Mouse (Mus musculus) T-cell, adult 2 months (primary cell): ENCODE measurements at regions not wholly inside any gene's neighbourhood (a gene's known extent, or its start where the extent isn't known, plus 50 kb on each side); places are given as distances from the start of the nearest gene placed in this dataset.

Source experiments
- DNase-seq: peaks from one replicate; pipeline ENCODE4 v3.0.0; 2022; ENCODE audit warnings: low spot score

- DNase-seq = no peak
Observed at GRCm38 (mm10) chr6:31197631-31198338, 200.8 kb upstream of the Mkln1 start.

GRCm38 (mm10) chr6:31198340-31198739 lies 200.2 kb upstream of the Mkln1 start:
- DNase-seq = no peak

- no peak for DNase-seq
Observed at GRCm38 (mm10) chr6:31200705-31201104, 197.8 kb upstream of the Mkln1 start.

- peak; percentile 56 for DNase-seq
Observed at GRCm38 (mm10) chr6:31201375-31201972, 197.1 kb upstream of the Mkln1 start.

GRCm38 (mm10) chr6:31202594-31202993 lies 195.9 kb upstream of the Mkln1 start:
- no peak for DNase-seq

GRCm38 (mm10) chr6:31204434-31204833 lies 194.1 kb upstream of the Mkln1 start:
- DNase-seq = no peak

GRCm38 (mm10) chr6:31204839-31205238 lies 193.7 kb upstream of the Mkln1 start:
- no peak for DNase-seq

- DNase-seq = no peak
Observed at GRCm38 (mm10) chr6:31206106-31206505, 192.4 kb upstream of the Mkln1 start.

GRCm38 (mm10) chr6:31207231-31207630 lies 191.3 kb upstream of the Mkln1 start:
- peak; percentile 38 for DNase-seq

- DNase-seq = no peak
Observed at GRCm38 (mm10) chr6:31208224-31208623, 190.3 kb upstream of the Mkln1 start.

GRCm38 (mm10) chr6:31209411-31210139 lies 189.0 kb upstream of the Mkln1 start:
- DNase-seq = peak; percentile 40

- no peak for DNase-seq
Observed at GRCm38 (mm10) chr6:31210209-31210714, 188.3 kb upstream of the Mkln1 start.

- DNase-seq = no peak
Observed at GRCm38 (mm10) chr6:31211091-31211490, 187.4 kb upstream of the Mkln1 start.

- no peak for DNase-seq
Observed at GRCm38 (mm10) chr6:31211616-31212015, 186.9 kb upstream of the Mkln1 start.

- no peak for DNase-seq
Observed at GRCm38 (mm10) chr6:31212080-31212479, 186.5 kb upstream of the Mkln1 start.

- no peak for DNase-seq
Observed at GRCm38 (mm10) chr6:31212694-31213093, 185.8 kb upstream of the Mkln1 start.

GRCm38 (mm10) chr6:31213161-31213560 lies 185.4 kb upstream of the Mkln1 start:
- DNase-seq = no peak

- DNase-seq = no peak
Observed at GRCm38 (mm10) chr6:31215661-31216060, 182.9 kb upstream of the Mkln1 start.

GRCm38 (mm10) chr6:31216206-31217059 lies 182.1 kb upstream of the Mkln1 start:
- peak; percentile 96 for DNase-seq

- peak; percentile 68 for DNase-seq
Observed at GRCm38 (mm10) chr6:31217060-31217541, 181.4 kb upstream of the Mkln1 start.

GRCm38 (mm10) chr6:31217641-31218138 lies 180.8 kb upstream of the Mkln1 start:
- peak; percentile 64 for DNase-seq
